Mouse (Mus musculus) liver, postnatal 0 days (tissue): ENCODE measurements at regions not wholly inside any gene's neighbourhood (a gene's known extent, or its start where the extent isn't known, plus 50 kb on each side); places are given as distances from the start of the nearest gene placed in this dataset.

ENCODE experiments used
- CTCF ChIP-seq: sonication (generic); IDR thresholded peaks from 2 replicates; pipeline ENCODE4 v1.5.1; 2016; ENCODE audit warnings: antibody characterized with exemption, low read depth
- EP300 ChIP-seq: IDR thresholded peaks from 2 replicates; pipeline ENCODE4 v1.6.1; 2016; ENCODE audit warnings: antibody characterized with exemption, low read depth, mild to moderate bottlenecking

DNA sequence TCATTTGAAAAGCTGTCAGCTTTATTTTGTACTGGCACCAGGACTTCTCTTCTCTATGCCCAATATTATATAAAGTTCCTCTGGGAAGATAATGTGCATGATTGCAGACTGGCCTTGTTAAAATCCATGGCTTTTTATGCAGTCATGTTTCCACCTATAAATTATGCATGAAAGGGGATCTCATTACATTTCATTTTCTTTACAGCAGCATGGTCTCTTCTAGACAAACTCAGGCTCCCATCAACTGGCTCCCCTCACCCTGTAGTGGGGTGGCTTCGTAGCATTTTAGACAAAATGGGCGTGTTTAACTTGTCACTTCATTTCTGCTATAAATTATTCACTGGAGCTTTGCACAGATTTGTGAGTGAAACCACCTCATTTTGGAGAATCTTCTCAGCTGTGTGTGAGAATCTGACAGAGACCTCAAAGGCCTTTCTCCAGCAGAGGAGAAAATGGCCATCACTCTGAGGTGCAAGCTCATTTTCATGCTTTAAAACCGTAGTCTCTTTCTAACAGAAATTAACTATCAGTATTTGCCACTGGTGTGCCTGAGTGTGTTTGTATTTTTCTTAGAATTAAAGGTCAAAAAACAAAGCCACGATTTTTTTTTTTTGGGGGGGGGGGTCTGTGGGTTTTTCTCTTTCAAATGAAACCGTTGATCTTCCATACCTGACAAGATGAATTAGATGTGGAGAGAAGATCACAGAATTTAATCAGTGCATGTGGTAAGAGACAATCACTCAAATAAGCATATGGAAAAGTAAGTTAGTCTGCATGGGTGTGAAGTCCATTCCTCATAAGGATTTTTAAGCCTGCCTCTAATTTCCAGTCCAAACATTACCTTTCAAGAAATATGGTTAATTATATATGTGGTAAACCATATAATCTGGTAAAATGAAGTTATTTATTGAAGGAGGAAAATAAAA is 111.4 kb upstream of the 1700008P02Rik start:
- TF ChIP-seq EP300 (no peak), CTCF (no peak)
